Mouse (Mus musculus): ENCODE data around the gene Bcl2l13.

Bcl2l13 gene

GRCm38 (mm10) chr6:120927765-120928164, 91.8 kb downstream of the Bcl2l13 start:
- ChIA-PET POLR2A (interaction anchor here in 3 of 4 experiments (0.6 to 3.2 kb wide), 10 partner anchors 9 to 105 kb away, joined by 3 to 12 read pairs (median 3); partner anchors contain the start of genes Atp6v1e1 (in 1 of the 3) and Bid (in 1 of the 3)), CTCF (interaction anchor here in 3 of 4 experiments (0.6 to 1.6 kb wide), 3 partner anchors 12 to 177 kb away, joined by 3 read pairs; no protein-coding TSS in a partner anchor)

GRCm38 (mm10) chr6:120929421-120929820, 93.4 kb downstream of the Bcl2l13 start:
- ChIA-PET CTCF (no interaction called here), POLR2A (interaction anchor here in 2 of 4 experiments (0.7 to 3.2 kb wide), 5 partner anchors 11 to 381 kb away, joined by 3 to 12 read pairs (median 4); partner anchors contain the start of gene Bid (in 1 of the 2))

- ChIA-PET POLR2A (interaction anchor here in 2 of 4 experiments (0.7 to 1.4 kb wide), 3 partner anchors 7 to 95 kb away, joined by 3 to 6 read pairs (median 4); no protein-coding TSS in a partner anchor), CTCF (interaction anchor here in 2 of 4 experiments (0.5 to 1.1 kb wide), 3 partner anchors 14 to 186 kb away, joined by 3 read pairs; no protein-coding TSS in a partner anchor)
Measured at GRCm38 (mm10) chr6:120930450-120931306, 94.7 kb downstream of the Bcl2l13 start.

GRCm38 (mm10) chr6:120932597-120932996, 96.6 kb downstream of the Bcl2l13 start:
- ChIA-PET POLR2A (interaction anchor here in 2 of 4 experiments (0.7 to 1.2 kb wide), 2 partner anchors 9 to 26 kb away, joined by 3 to 6 read pairs; no protein-coding TSS in a partner anchor), CTCF (interaction anchor here in 1 of 4 experiments (0.7 kb wide), 1 partner anchor 34 kb away, joined by 4 read pairs; no protein-coding TSS in a partner anchor)

- CTCF ChIA-PET = no interaction called here
- POLR2A ChIA-PET = interaction anchor here in 1 of 4 experiments (1.2 kb wide), 1 partner anchor 10 kb away, joined by 6 read pairs; no protein-coding TSS in a partner anchor
Measured at GRCm38 (mm10) chr6:120933670-120934069, 97.7 kb downstream of the Bcl2l13 start.

GRCm38 (mm10) chr6:120934176-120934575, 98.2 kb downstream of the Bcl2l13 start:
- ChIA-PET POLR2A (no interaction called here), CTCF (interaction anchor here in 1 of 4 experiments (1.6 kb wide), 1 partner anchor 36 kb away, joined by 5 read pairs; no protein-coding TSS in a partner anchor)

GRCm38 (mm10) chr6:120937104-120937617, 101.1 kb downstream of the Bcl2l13 start:
- ChIA-PET CTCF (no interaction called here), POLR2A (interaction anchor here in 2 of 4 experiments (0.6 to 1.9 kb wide), 3 partner anchors 13 to 218 kb away, joined by 3 to 7 read pairs (median 4); no protein-coding TSS in a partner anchor)

- POLR2A ChIA-PET = interaction anchor here in 2 of 4 experiments (0.8 to 1.6 kb wide), 4 partner anchors 9 to 46 kb away, joined by 3 to 4 read pairs (median 3); no protein-coding TSS in a partner anchor
- CTCF ChIA-PET = interaction anchor here in 1 of 4 experiments (0.7 kb wide), 1 partner anchor 40 kb away, joined by 3 read pairs; no protein-coding TSS in a partner anchor
Measured at GRCm38 (mm10) chr6:120937999-120938608, 102.1 kb downstream of the Bcl2l13 start.

- ChIA-PET CTCF (interaction anchor here in 3 of 4 experiments (0.6 to 0.7 kb wide), 3 partner anchors 23 to 349 kb away, joined by 3 to 7 read pairs (median 7); no protein-coding TSS in a partner anchor), POLR2A (interaction anchor here in 2 of 4 experiments (0.8 to 1.6 kb wide), 4 partner anchors 8 to 47 kb away, joined by 3 to 4 read pairs (median 3); no protein-coding TSS in a partner anchor)
Measured at GRCm38 (mm10) chr6:120938763-120939450, 102.9 kb downstream of the Bcl2l13 start.

- ChIA-PET CTCF (interaction anchor here in 3 of 4 experiments (0.6 to 0.7 kb wide), 3 partner anchors 36 to 1502 kb away, joined by 3 read pairs; no protein-coding TSS in a partner anchor), POLR2A (interaction anchor here in 1 of 4 experiments (1.0 kb wide), 1 partner anchor 16 kb away, joined by 4 read pairs; no protein-coding TSS in a partner anchor)
Measured at GRCm38 (mm10) chr6:120939783-120940182, 103.8 kb downstream of the Bcl2l13 start.

GRCm38 (mm10) chr6:120940446-120941083, 104.6 kb downstream of the Bcl2l13 start:
- ChIA-PET POLR2A (interaction anchor here in 2 of 4 experiments (1.0 to 1.8 kb wide), 3 partner anchors 9 to 17 kb away, joined by 3 to 6 read pairs (median 4); no protein-coding TSS in a partner anchor), CTCF (interaction anchor here in 3 of 4 experiments (0.5 to 0.7 kb wide), 4 partner anchors 37 to 1501 kb away, joined by 3 read pairs; no protein-coding TSS in a partner anchor)

- ChIA-PET POLR2A (interaction anchor here in 1 of 4 experiments (0.6 to 1.8 kb wide), 3 partner anchors 10 to 61 kb away, joined by 3 to 6 read pairs (median 4); no protein-coding TSS in a partner anchor), CTCF (interaction anchor here in 1 of 4 experiments (0.5 kb wide), 1 partner anchor 1425 kb away, joined by 3 read pairs; no protein-coding TSS in a partner anchor)
Measured at GRCm38 (mm10) chr6:120941084-120941481, 105.1 kb downstream of the Bcl2l13 start.

- CTCF ChIA-PET = interaction anchor here in 1 of 4 experiments (0.5 kb wide), 1 partner anchor 37 kb away, joined by 4 read pairs; no protein-coding TSS in a partner anchor
- POLR2A ChIA-PET = interaction anchor here in 1 of 4 experiments (0.6 to 1.8 kb wide), 3 partner anchors 10 to 61 kb away, joined by 3 to 6 read pairs (median 4); no protein-coding TSS in a partner anchor
Measured at GRCm38 (mm10) chr6:120941575-120941974, 105.6 kb downstream of the Bcl2l13 start.

Data from embryonic stem cell, embryonic (primary cell).